Mouse (Mus musculus) right cerebral cortex, postnatal 4 days (tissue): ENCODE results near the gene Kctd6.
"Not testable (repeated sequence)": the region's sequence is repeated elsewhere in the genome, so short reads cannot be mapped to it uniquely, and the experiment has no call there.

Experiments
- DNase-seq: peaks from one replicate; pipeline ENCODE4 v3.0.0-alpha.2; 2022

Kctd6 gene

GRCm38 (mm10) chr14:8250141-8250871 lies 36.4 kb downstream of the Kctd6 start:
- DNase-seq = no peak

DNA sequence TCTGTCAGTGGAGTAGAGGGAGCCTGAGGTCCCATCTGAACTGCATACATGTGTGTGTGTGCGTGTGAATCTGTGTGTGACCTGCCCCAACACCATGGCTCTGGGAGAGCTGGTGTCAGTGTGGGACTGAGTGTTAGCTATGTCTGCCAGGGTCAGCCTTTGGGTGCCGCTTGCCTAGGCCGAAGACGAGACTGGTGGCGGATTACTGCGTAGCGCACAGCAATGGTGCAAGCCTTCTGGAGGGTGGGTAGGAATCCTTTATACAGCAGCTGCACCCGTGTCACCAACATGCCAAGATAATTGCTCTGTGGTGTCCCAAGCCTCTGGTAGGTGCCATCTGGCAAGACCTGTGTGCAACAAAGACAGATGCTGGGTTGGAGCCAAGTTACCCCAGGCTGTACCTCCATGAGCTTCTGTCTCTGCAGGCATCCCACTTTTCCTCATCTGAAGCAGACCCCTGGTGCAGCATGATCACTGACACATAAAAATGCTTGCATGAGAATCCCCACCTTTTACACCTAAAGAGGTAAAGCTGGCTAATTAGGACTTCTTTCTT lies 37.5 kb downstream of the Kctd6 start:
- no peak for DNase-seq

GRCm38 (mm10) chr14:8255076-8255729 lies 41.3 kb downstream of the Kctd6 start:
- peak; percentile 73 for DNase-seq

DNA sequence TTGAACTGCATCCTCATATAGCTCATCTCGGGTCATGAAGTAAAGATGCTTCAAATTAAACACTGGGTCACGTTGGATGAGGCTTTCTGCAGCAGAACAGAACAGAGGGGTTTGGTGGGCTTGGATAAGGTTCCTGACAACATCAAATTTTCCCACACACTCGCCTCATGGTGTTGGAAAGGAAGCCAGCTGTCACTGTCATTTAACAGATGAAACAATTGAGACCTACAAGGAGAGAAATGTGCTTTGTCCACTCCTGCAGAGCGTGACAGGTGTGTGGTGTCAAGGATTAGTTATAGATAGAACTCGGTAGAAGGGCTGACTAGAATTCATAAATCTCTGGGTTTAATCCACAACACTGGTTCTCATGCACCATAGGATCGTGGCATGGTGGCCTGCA lies 42.1 kb downstream of the Kctd6 start:
- no peak for DNase-seq

- DNase-seq = no peak
Measured at GRCm38 (mm10) chr14:8256881-8257280, 42.9 kb downstream of the Kctd6 start.

- DNase-seq = no peak
Measured at GRCm38 (mm10) chr14:8257521-8258334, 43.8 kb downstream of the Kctd6 start.

DNA sequence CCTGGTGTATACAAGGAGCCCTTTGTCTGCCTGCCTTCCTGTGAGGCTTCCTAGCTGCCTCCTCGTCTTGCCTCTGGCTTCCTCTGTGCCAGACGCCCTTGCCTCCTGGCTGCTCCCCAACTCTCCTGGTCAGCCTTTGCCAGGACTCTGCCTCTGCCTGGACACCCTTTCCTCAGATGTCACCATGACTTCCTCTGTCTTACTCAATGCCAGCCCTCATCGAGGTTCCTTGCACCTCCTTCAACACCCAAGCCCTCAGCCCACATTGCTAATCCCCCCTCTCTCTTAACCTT lies 44.3 kb downstream of the Kctd6 start:
- DNase-seq = no peak

DNA sequence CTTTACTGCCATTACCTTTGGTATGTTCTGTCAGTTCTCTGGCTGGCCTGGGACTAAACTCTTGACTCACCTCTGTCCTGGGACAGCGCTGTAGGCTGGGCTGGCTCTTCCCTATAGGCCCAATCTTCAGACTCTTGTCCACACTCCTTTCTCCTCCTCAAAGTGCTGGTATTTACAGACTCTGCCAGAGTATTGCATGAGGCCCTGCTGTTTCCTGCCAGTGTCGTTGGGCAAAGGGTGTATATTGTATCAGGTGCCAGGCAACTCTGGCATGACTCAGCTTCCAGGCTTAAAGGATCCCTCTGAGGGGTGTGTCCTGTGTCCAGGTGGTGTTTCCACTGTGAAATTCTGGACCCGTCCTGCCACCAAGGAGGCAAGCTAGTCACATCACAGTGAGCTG lies 44.8 kb downstream of the Kctd6 start:
- no peak for DNase-seq

DNA sequence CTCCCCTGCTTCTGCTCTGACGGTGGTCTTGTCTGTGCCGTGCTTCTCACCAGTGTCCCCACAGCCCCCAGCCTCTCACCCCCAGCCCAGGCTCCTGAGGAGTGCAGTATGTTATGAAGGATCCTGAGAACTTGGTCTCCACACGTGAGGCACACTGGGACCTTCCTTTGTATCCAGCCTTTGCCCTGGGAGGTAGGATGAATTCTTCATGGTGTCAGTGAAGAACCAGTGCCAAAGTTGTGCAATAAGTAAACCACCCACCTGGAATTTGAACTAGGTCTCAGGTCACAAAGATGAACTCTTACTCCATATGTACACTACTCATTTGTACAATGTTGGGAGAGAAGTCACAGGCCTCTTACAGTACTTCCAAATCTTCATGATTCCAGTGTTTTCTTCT lies 45.2 kb downstream of the Kctd6 start, which contains the start of gene Acox2:
TSS of gene Acox2 (minus strand) at position 188 of the 400 bp plus-strand sequence.
- DNase-seq = no peak

- no peak for DNase-seq
Measured at GRCm38 (mm10) chr14:8260214-8260613, 46.3 kb downstream of the Kctd6 start.

DNA sequence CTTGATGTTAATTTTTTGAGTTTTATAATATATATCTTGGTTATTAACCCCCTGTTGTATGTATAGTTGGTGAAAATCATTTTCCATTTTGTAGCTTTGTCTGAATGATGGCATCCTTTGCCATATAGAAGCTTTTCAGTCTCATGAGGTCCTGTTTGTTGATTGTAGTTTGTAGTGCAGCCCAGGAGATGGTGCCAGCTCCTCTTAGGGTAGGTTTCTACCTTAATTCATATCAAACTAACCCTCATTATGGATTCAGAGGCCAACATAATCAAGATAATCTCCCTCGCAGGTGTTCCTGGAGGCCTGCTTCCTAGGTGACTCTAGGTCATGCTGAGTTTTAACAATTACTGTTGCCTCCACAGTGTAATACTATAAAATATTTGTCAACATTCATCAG lies 48.3 kb downstream of the Kctd6 start:
- no peak for DNase-seq

GRCm38 (mm10) chr14:8264378-8264777 lies 50.4 kb downstream of the Kctd6 start:
- no peak for DNase-seq

- DNase-seq = not testable (repeated sequence)
Measured at GRCm38 (mm10) chr14:8271281-8271680, 57.3 kb downstream of the Kctd6 start.
